Mouse (Mus musculus) C2C12 (cell line): ENCODE data around the gene Pik3c2a.

Experiments used
- CTCF ChIP-seq: IDR thresholded peaks from one replicate; pipeline ENCODE4 v1.5.1; 2011; ENCODE audit not compliant: control insufficient read depth, insufficient read depth, insufficient read length
- MYOD1 ChIP-seq: IDR thresholded peaks from one replicate; pipeline ENCODE4 v1.6.1; 2011; ENCODE audit warnings: low read depth; ENCODE audit not compliant: control insufficient read depth, insufficient read length
- MYOG ChIP-seq: IDR thresholded peaks from one replicate; pipeline ENCODE4 v1.6.1; 2011; ENCODE audit not compliant: control insufficient read depth, insufficient read length; ENCODE audit errors: extremely low read depth

- TF ChIP-seq MYOG, result no peak
- TF ChIP-seq CTCF, result no peak
- TF ChIP-seq MYOD1, result no peak
These were observed 144.9 kb downstream of the Pik3c2a start for GRCm38 (mm10) chr7:116298389-116298788.
